Mouse (Mus musculus) small intestine, adult 2 months (tissue): Measurements from ENCODE around the gene Prrg4.

ENCODE experiments used
- CTCF ChIP-seq: fragments of 200-500 bp; IDR thresholded peaks from 2 replicates; pipeline ENCODE4 v1.5.1; 2012; ENCODE audit warnings: low read depth, mild to moderate bottlenecking, control low read depth, inconsistent platforms, low read length, moderate library complexity, mixed read lengths; ENCODE audit not compliant: insufficient replicate concordance, insufficient read length; ENCODE audit errors: extremely low read depth
- POLR2A ChIP-seq: fragments of 200-500 bp; IDR thresholded peaks from 2 replicates; pipeline ENCODE4 v1.6.1; 2012; ENCODE audit warnings: low read depth, mild to moderate bottlenecking, control low read depth, inconsistent platforms, low read length, moderate library complexity

DNA sequence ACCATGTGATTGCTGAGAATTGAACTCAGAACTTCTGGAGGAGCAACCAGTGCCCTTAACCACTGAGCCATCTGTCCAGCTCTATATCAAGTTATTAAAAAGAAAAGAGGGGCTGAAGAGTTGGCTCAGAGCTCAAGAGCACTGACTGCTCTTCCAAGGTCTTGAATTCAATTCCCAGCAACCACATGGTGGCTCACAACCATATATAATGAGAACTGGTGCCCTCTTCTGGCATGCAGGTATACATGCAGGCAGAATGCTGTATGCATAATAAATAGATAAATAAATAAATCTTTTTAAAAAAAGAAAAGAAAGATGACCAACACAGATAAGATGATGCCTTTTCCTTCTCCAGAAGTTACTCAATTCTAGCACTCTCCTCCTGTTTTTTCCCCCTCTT lies 8.7 kb downstream of the Prrg4 start:
- TF ChIP-seq CTCF (no peak), POLR2A (no peak)
